In the genomic region with DNA sequence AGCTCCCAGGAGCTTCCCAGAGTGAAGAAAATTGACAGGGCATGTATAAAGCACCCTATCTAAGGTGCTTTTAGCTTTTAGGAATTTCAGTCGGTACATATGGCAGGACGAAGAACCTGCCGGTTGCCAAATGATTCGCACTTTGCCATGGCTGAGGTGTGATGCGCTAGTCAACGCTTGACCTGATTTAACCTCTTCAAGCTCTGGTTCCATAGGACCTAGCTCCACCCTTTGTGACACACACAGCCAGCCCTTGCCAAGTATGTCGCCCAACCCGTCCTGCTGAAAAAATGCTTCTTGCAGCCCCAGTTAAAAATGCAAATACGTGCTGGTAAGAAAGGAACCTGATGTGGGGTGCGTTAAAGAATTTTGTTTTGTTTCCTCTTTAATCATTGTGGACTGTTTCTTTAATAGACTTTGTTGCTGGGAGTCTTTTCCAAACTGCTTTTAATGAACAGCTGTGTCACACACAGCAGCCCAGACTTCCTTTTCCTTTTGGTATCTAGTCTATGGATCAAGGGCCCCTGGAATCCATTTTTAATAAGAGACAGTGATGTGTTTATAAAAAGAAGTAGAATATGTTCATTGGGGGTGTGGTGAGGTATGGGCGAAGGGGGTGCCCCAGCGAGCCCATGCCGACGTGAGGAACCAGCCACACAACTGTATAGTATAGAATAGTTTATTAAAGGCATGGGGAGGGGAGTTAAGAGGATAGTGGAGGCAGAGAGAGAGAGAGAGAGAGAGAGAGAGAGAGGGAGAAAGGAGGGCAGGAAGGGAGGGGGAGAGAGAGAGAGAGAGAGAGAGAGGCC, we compare ENCODE assay signal across 10 mouse cellular contexts. TPM values are rescaled to one million over a fixed set of nuclear protein-coding genes. Genes with fewer than 3 reads are reported as not detected.
DNase-seq lines count a peak whose midpoint lies in the region; ATAC-seq and TF ChIP-seq lines count a peak whose summit lies in the region.
"Had no signal": no experiment of that assay in that cellular context is flagged by ENCODE, and none has a peak within 500 bp of the region (broad histone marks: within the 10 kb centered on the region; RNA-seq: fewer than 3 reads in every experiment).

No protein-coding gene starts in this region.

- H3K4me3 ChIP-seq in heart, postnatal 0 days (ENCODE audit: low read depth, low read length) = no peak overlapping the region
- no peak overlapping the region; the same call in 1 of the 2 replicates for H3K4me3 ChIP-seq in intestine, embryonic 15.5 days (replicated peaks)
- H3K4me3 ChIP-seq in liver, embryonic 14.5 days (ENCODE audit: insufficient read depth in 1 of 2, low read depth in 2 of 2, low read length in 2 of 2) = no peak overlapping the region

- H3K27me3 ChIP-seq in heart, postnatal 0 days (ENCODE audit: control insufficient read depth, insufficient read depth, low read length) = no peaks in the 10 kb centered on the region
- H3K27me3 ChIP-seq in intestine, embryonic 15.5 days (replicated peaks) = no peaks in the 10 kb centered on the region
- H3K27me3 ChIP-seq in liver, embryonic 14.5 days (ENCODE audit: control insufficient read depth, insufficient read depth, low read length) = no peaks in the 10 kb centered on the region

- H3K36me3 ChIP-seq in heart, postnatal 0 days (replicated peaks; ENCODE audit: control insufficient read depth, insufficient read depth, low read length) = no peaks in the 10 kb centered on the region
- H3K36me3 ChIP-seq in intestine, embryonic 15.5 days = no peaks in the 10 kb centered on the region
- H3K36me3 ChIP-seq in liver, embryonic 14.5 days (replicated peaks; ENCODE audit: control insufficient read depth, insufficient read depth, low read depth) = no peaks in the 10 kb centered on the region

- no peak for DNase-seq in heart, postnatal 0 days (ENCODE audit: low spot score)
- no peak for DNase-seq in heart, adult 18-20 months
- DNase-seq in A20 (ENCODE audit: low read depth, low spot score) = peak; percentile 42
- no peak for DNase-seq in liver, embryonic 14.5 days (ENCODE audit: low read depth in 3 of 3, low spot score in 3 of 3)
- DNase-seq in adrenal gland, adult (ENCODE audit: inconsistent age in 2 of 2, low spot score in 1 of 2) = no peak
- DNase-seq: adrenal gland, adult 8-10 months; cerebellum, postnatal 25 days had no signal

- TF ChIP-seq EP300 in heart, postnatal 0 days (IDR thresholded peaks at IDR 0.05; ENCODE audit: low read depth) = no peak
- TF ChIP-seq EP300 in liver, embryonic 14.5 days (IDR thresholded peaks at IDR 0.05; ENCODE audit: low read depth) = no peak

- H3K4me2 ChIP-seq in heart, postnatal 0 days (ENCODE audit: low read depth, low read length) = peak overlapping the region; percentile 39
- peak overlapping the region; percentile 48 for H3K4me2 ChIP-seq in intestine, embryonic 15.5 days (replicated peaks)
- peak overlapping the region; percentile 20 for H3K4me2 ChIP-seq in liver, embryonic 14.5 days (ENCODE audit: low read depth)

- no peak for ATAC-seq in heart, postnatal 0 days (ENCODE audit: insufficient read depth, low read depth)
- peak; percentile 84 for ATAC-seq in intestine, embryonic 15.5 days
- ATAC-seq in liver, embryonic 14.5 days (ENCODE audit: insufficient read depth) = peak; percentile 65; the same call in 1 of the 2 replicates
- ATAC-seq in megakaryocyte, adult 5-6 weeks (ENCODE audit: poor library complexity, severe bottlenecking) = no peak
- ATAC-seq in megakaryocyte-erythroid progenitor cell, adult 5-6 weeks (replicated peaks; ENCODE audit: low FRiP score, low TSS enrichment, poor library complexity, severe bottlenecking) = no peak; the same call in 1 of the 2 replicates

- no peak overlapping the region for H3K27ac ChIP-seq in heart, postnatal 0 days (ENCODE audit: low read depth)
- H3K27ac ChIP-seq in intestine, embryonic 15.5 days = peak overlapping the region; percentile 45
- no peak overlapping the region for H3K27ac ChIP-seq in liver, embryonic 14.5 days

- TF ChIP-seq CTCF in heart, postnatal 0 days (IDR thresholded peaks at IDR 0.05; ENCODE audit: low read depth) = no peak
- no peak for TF ChIP-seq CTCF in liver, embryonic 14.5 days (IDR thresholded peaks at IDR 0.05; ENCODE audit: low read depth)

- H3K4me1 ChIP-seq in heart, postnatal 0 days (ENCODE audit: control insufficient read depth, insufficient read depth) = no peaks in the 10 kb centered on the region
- no peaks in the 10 kb centered on the region for H3K4me1 ChIP-seq in intestine, embryonic 15.5 days (replicated peaks)
- peaks cover 0 to 5% of the 10 kb centered on the region in 2 experiments; a peak in 1 of 4 replicates for H3K4me1 ChIP-seq in liver, embryonic 14.5 days (replicated peaks; ENCODE audit: control insufficient read depth in 2 of 2, insufficient read depth in 2 of 2, low read length in 1 of 2)

- H3K9me3 ChIP-seq in heart, postnatal 0 days (replicated peaks; ENCODE audit: control insufficient read depth, low read length) = no peaks in the 10 kb centered on the region
- no peaks in the 10 kb centered on the region for H3K9me3 ChIP-seq in intestine, embryonic 15.5 days
- H3K9me3 ChIP-seq in liver, embryonic 14.5 days (ENCODE audit: control insufficient read depth, low read length) = no peaks in the 10 kb centered on the region

- 70% methylated on average over 14 of the region's 14 CpGs for WGBS in heart, postnatal 0 days
- 48% methylated on average over 14 of the region's 14 CpGs for WGBS in intestine, embryonic 15.5 days
- WGBS in liver, embryonic 14.5 days (ENCODE audit: insufficient replicate concordance) = 63% methylated on average over 14 of the region's 14 CpGs

- H3K9ac ChIP-seq in heart, postnatal 0 days (replicated peaks; ENCODE audit: low read depth, low read length) = no peak overlapping the region
- no peak overlapping the region for H3K9ac ChIP-seq in intestine, embryonic 15.5 days
- H3K9ac ChIP-seq in liver, embryonic 14.5 days (replicated peaks) = no peak overlapping the region

RNA-seq across cellular contexts. Expression of a gene that starts 34.0 kb away (rescaled TPM):
- 0.53 and 4.7 TPM in 2 replicates for total RNA-seq in heart, postnatal 0 days (2014; rRNA removed; ENCODE audit: low replicate concordance)
- 2.0 and 2.1 TPM in 2 replicates for polyA plus RNA-seq in heart, postnatal 0 days (2015; fragmentation: Nextera tagmentation; extraction: Ambion mirVana)
- 1 to 10 TPM; 2.9 to 3.5 TPM for total RNA-seq in heart, adult 18-20 months (2021)
- polyA plus RNA-seq in intestine, embryonic 15.5 days (2015; fragmentation: Nextera tagmentation; extraction: Ambion mirVana) = 44.4 and 50.7 TPM in 2 replicates
- polyA plus RNA-seq in liver, embryonic 14.5 days (2012; rRNA removed) = 3.9 and 4.0 TPM in 2 replicates
- polyA plus RNA-seq in liver, embryonic 14.5 days (2014; fragmentation: Nextera tagmentation; extraction: Ambion mirVana) = 9.1 and 12.1 TPM in 2 replicates
- total RNA-seq in megakaryocyte, adult 5-6 weeks (2015) = 0.38 TPM in 1 of 2 replicates, not detected in the other
- not detected in 2 replicates for total RNA-seq in megakaryocyte, adult 5-6 weeks (2017)
- 0.85 and 0.94 TPM in 2 replicates for total RNA-seq in megakaryocyte-erythroid progenitor cell, adult 5-6 weeks (2014; fragmentation: Nextera tagmentation)
- total RNA-seq in megakaryocyte-erythroid progenitor cell, adult 5-6 weeks (2017) = not detected in 2 replicates

RNA-seq across cellular contexts. Expression of a gene that starts 47.3 kb away (rescaled TPM):
- 47.3 and 93.0 TPM in 2 replicates for total RNA-seq in heart, postnatal 0 days (2014; rRNA removed; ENCODE audit: low replicate concordance)
- polyA plus RNA-seq in heart, postnatal 0 days (2015; fragmentation: Nextera tagmentation; extraction: Ambion mirVana) = 27.1 and 31.3 TPM in 2 replicates
- 10 to 100 TPM; 51.1 to 53.6 TPM for total RNA-seq in heart, adult 18-20 months (2021)
- 34.0 and 35.1 TPM in 2 replicates for polyA plus RNA-seq in intestine, embryonic 15.5 days (2015; fragmentation: Nextera tagmentation; extraction: Ambion mirVana)
- polyA plus RNA-seq in liver, embryonic 14.5 days (2012; rRNA removed) = 14.4 and 20.0 TPM in 2 replicates
- 12.8 and 13.9 TPM in 2 replicates for polyA plus RNA-seq in liver, embryonic 14.5 days (2014; fragmentation: Nextera tagmentation; extraction: Ambion mirVana)
- total RNA-seq in megakaryocyte, adult 5-6 weeks (2015) = 86.3 and 89.1 TPM in 2 replicates
- total RNA-seq in megakaryocyte, adult 5-6 weeks (2017) = 80.3 and 117 TPM in 2 replicates
- 43.6 and 58.8 TPM in 2 replicates for total RNA-seq in megakaryocyte-erythroid progenitor cell, adult 5-6 weeks (2014; fragmentation: Nextera tagmentation)
- total RNA-seq in megakaryocyte-erythroid progenitor cell, adult 5-6 weeks (2017) = 45.6 and 63.7 TPM in 2 replicates

Comparison
In these comparisons a context has a peak if more than half of its experiments do, and no peak if none do; other contexts are left out.
1. ATAC-seq: peak in intestine, embryonic 15.5 days (single experiment) and liver, embryonic 14.5 days (single experiment); none in heart, postnatal 0 days (single experiment), megakaryocyte, adult 5-6 weeks (single experiment) and megakaryocyte-erythroid progenitor cell, adult 5-6 weeks (single experiment).
2. Peak in every context shown above with its lines, with median percentiles within 50 percentile points of each other: H3K4me2 ChIP-seq.